In the genomic region with DNA sequence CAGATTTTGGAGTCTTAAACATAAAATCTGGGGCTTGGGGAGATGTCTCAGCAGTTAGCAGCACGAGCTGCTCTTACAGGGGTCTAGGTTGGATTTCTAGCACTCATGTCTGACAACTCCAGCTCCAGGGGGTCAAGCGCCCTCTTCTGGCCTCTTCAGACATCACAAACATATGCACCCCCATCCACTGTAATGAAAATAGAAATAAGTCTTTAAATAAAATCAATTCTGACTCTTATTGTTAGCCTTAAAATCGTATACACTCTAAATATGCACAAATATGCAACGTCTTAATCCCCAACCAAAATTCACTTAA, we compare ENCODE assay signal across 11 mouse cellular contexts. TPM values are rescaled to one million over a fixed set of nuclear protein-coding genes. Genes with fewer than 3 reads are reported as not detected.
DNase-seq lines count a peak whose midpoint lies in the region; ATAC-seq and TF ChIP-seq lines count a peak whose summit lies in the region.
"Had no signal": no experiment of that assay in that cellular context is flagged by ENCODE, and none has a peak within 500 bp of the region (broad histone marks: within the 10 kb centered on the region; RNA-seq: fewer than 3 reads in every experiment).

No protein-coding gene starts in this region.

- no peaks in the 10 kb centered on the region for H3K9me3 ChIP-seq in kidney, postnatal 0 days (replicated peaks; ENCODE audit: low read length)
- H3K9me3 ChIP-seq in embryonic facial prominence, embryonic 14.5 days (ENCODE audit: control insufficient read depth, low read length): no peaks in the 10 kb centered on the region
- H3K9me3 ChIP-seq: hindbrain, embryonic 10.5 days; megakaryocyte, embryonic 14.5 days had no signal

- TF ChIP-seq CTCF in cerebellum, adult 2 months (IDR thresholded peaks at IDR 0.05; ENCODE audit: borderline replicate concordance, insufficient read depth, low read depth, low read length): peak; percentile 13; the same call in 1 of the 2 replicates
- TF ChIP-seq CTCF in kidney, postnatal 0 days (IDR thresholded peaks at IDR 0.05; ENCODE audit: low read depth): peak; percentile 68

- no peak overlapping the region for H3K4me2 ChIP-seq in kidney, postnatal 0 days (ENCODE audit: low read length)
- 0 out of 2 replicates have a peak overlapping the region, but pooled peaks have one; percentile 31 for H3K4me2 ChIP-seq in embryonic facial prominence, embryonic 14.5 days (ENCODE audit: low read depth, low read length)

- WGBS in cerebellum, adult 2 months: 79% methylated on average over 4 of the region's 4 CpGs
- WGBS in kidney, postnatal 0 days: 44% methylated on average over 4 of the region's 4 CpGs
- 47% methylated on average over 4 of the region's 4 CpGs for WGBS in embryonic facial prominence, embryonic 14.5 days

- no peak overlapping the region for H3K27ac ChIP-seq in cerebellum, adult 2 months (ENCODE audit: insufficient read depth, low read length)
- no peak overlapping the region for H3K27ac ChIP-seq in kidney, postnatal 0 days
- H3K27ac ChIP-seq in embryonic facial prominence, embryonic 14.5 days (replicated peaks; ENCODE audit: low read depth, low read length): peak overlapping the region; percentile 66
- H3K27ac ChIP-seq: hindbrain, embryonic 10.5 days had no signal

- no peak overlapping the region for H3K9ac ChIP-seq in kidney, postnatal 0 days (ENCODE audit: low read depth, low read length)
- H3K9ac ChIP-seq in embryonic facial prominence, embryonic 14.5 days (ENCODE audit: low read depth, low read length): no peak overlapping the region

- DNase-seq in cerebellum, adult 2 months: peak in 1 of 2 experiments; percentile 19
- DNase-seq in cerebellum, postnatal 25 days: no peak
- peak; percentile 70 for DNase-seq in kidney, postnatal 0 days (ENCODE audit: low spot score)
- DNase-seq in kidney, adult 8-10 months: no peak
- DNase-seq in A20 (ENCODE audit: low read depth, low spot score): peak; percentile 32
- DNase-seq in embryonic facial prominence, embryonic 14.5 days (ENCODE audit: low spot score): no peak
- DNase-seq in right cerebral cortex, postnatal 4 days: no peak
- no peak for DNase-seq in frontal cortex, postnatal 10 days (ENCODE audit: low spot score in 2 of 2)
- DNase-seq: gastrocnemius, postnatal 14 days had no signal

- peaks cover 10% of the 10 kb centered on the region for H3K4me1 ChIP-seq in cerebellum, adult 2 months (ENCODE audit: control insufficient read depth, insufficient read depth, low read length)
- peaks cover 10% of the 10 kb centered on the region for H3K4me1 ChIP-seq in kidney, postnatal 0 days (replicated peaks; ENCODE audit: insufficient read depth, low read length)
- peaks cover 18% of the 10 kb centered on the region for H3K4me1 ChIP-seq in embryonic facial prominence, embryonic 14.5 days (ENCODE audit: control insufficient read depth, insufficient read depth, low read length)

- H3K4me3 ChIP-seq in cerebellum, adult 2 months (replicated peaks; ENCODE audit: insufficient read depth, low read depth, low read length): no peak overlapping the region
- no peak overlapping the region for H3K4me3 ChIP-seq in kidney, postnatal 0 days (replicated peaks; ENCODE audit: low read depth, low read length)
- H3K4me3 ChIP-seq in embryonic facial prominence, embryonic 14.5 days (ENCODE audit: low read depth, low read length): no peak overlapping the region
- H3K4me3 ChIP-seq: hindbrain, embryonic 10.5 days; megakaryocyte, embryonic 14.5 days had no signal

- no peaks in the 10 kb centered on the region for H3K27me3 ChIP-seq in cerebellum, adult 2 months (ENCODE audit: control insufficient read depth, insufficient read depth, low read length)
- H3K27me3 ChIP-seq in kidney, postnatal 0 days (ENCODE audit: insufficient read depth, low read length): no peaks in the 10 kb centered on the region
- H3K27me3 ChIP-seq in embryonic facial prominence, embryonic 14.5 days (replicated peaks; ENCODE audit: control insufficient read depth, insufficient read depth, low read length): no peaks in the 10 kb centered on the region

- no peaks in the 10 kb centered on the region for H3K36me3 ChIP-seq in kidney, postnatal 0 days (ENCODE audit: insufficient read depth, low read length)
- H3K36me3 ChIP-seq in embryonic facial prominence, embryonic 14.5 days (ENCODE audit: control insufficient read depth, insufficient read depth, low read length): no peaks in the 10 kb centered on the region
- H3K36me3 ChIP-seq: hindbrain, embryonic 10.5 days had no signal

- no peak for ATAC-seq in kidney, postnatal 0 days (replicated peaks; ENCODE audit: low FRiP score, low read depth)
- ATAC-seq in embryonic facial prominence, embryonic 14.5 days (ENCODE audit: low read depth): no peak

- TF ChIP-seq POLR2A in cerebellum, adult 2 months (IDR thresholded peaks at IDR 0.05; ENCODE audit: borderline replicate concordance, insufficient read depth, low read length): no peak

RNA-seq across cellular contexts. Expression of gene Igfbp5, which starts 4.6 kb away (rescaled TPM):
- polyA plus RNA-seq in cerebellum, adult 2 months (2012; rRNA removed): 63.0 and 81.6 TPM in 2 replicates
- 87.7 and 95.0 TPM in 2 replicates for polyA plus RNA-seq in kidney, postnatal 0 days (2015; fragmentation: Nextera tagmentation; extraction: Ambion mirVana)
- 131 and 138 TPM in 2 replicates for polyA plus RNA-seq in embryonic facial prominence, embryonic 14.5 days (2014; fragmentation: Nextera tagmentation; extraction: Ambion mirVana)

RNA-seq across cellular contexts. Expression of gene Igfbp2, which starts 55.0 kb away (rescaled TPM):
- 63.0 and 78.5 TPM in 2 replicates for polyA plus RNA-seq in cerebellum, adult 2 months (2012; rRNA removed)
- polyA plus RNA-seq in kidney, postnatal 0 days (2015; fragmentation: Nextera tagmentation; extraction: Ambion mirVana): 116 and 123 TPM in 2 replicates
- 446 and 451 TPM in 2 replicates for polyA plus RNA-seq in embryonic facial prominence, embryonic 14.5 days (2014; fragmentation: Nextera tagmentation; extraction: Ambion mirVana)

Comparison
In these comparisons a context has a peak if more than half of its experiments do, and no peak if none do; other contexts are left out.
1. DNase-seq: peak in kidney, postnatal 0 days (single experiment) and A20 (single experiment); none in cerebellum, postnatal 25 days (0 of 2), kidney, adult 8-10 months (0 of 2), embryonic facial prominence, embryonic 14.5 days (single experiment), right cerebral cortex, postnatal 4 days (single experiment) and frontal cortex, postnatal 10 days (0 of 2).